Mouse (Mus musculus): ENCODE measurements at regions not wholly inside any gene's neighbourhood (a gene's known extent, or its start where the extent isn't known, plus 50 kb on each side); places are given as distances from the start of the nearest gene placed in this dataset.

DNA sequence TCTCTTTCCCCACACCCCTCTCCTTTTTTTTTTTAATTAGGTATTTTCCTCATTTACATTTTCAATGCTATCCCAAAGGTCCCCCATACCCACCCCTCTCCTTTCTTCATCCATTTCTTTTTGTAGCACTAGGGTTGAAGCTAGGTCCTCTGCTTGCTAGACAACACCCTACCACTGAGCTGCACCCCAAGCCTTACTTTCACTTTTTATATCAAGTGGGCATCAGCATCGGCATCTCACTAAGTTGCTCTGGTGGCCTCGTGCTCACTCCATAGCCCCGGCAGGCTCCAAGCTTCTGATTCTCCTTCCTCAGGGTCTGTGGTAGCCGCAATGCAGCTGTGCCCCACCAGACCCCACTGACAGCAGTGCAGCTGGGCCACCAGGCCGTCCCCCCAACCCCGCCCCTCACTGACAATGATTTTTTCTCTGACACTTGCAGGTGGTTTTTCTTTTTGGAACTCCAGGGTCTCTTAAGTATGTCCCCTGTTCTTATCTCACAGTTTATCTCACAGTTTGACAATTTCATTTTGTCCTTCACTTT lies 77.5 kb downstream of the Nufip1 start:
- no peak for DNase-seq

- DNase-seq, result no peak
These were observed 84.6 kb downstream of the Nufip1 start for GRCm38 (mm10) chr14:76195324-76195723.

DNA sequence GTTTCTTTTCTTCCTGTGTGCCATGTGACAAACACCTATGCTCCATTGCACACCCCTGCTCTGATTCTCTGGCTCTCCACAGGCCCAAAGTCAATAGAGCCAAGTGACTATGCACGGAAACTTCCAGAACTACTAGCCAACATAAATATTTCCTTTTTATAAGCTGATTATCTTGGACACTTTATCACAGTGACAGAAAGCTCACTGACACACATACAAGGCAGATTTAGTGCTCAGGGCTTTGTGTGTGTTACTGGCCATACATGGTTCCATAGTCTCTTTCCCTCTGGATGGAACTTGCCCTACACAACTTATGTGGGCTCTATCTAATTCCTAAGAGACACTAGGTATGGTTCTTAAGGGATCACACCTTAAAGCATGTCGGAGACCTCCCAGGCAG lies 86.7 kb downstream of the Nufip1 start:
- DNase-seq, result no peak

DNA sequence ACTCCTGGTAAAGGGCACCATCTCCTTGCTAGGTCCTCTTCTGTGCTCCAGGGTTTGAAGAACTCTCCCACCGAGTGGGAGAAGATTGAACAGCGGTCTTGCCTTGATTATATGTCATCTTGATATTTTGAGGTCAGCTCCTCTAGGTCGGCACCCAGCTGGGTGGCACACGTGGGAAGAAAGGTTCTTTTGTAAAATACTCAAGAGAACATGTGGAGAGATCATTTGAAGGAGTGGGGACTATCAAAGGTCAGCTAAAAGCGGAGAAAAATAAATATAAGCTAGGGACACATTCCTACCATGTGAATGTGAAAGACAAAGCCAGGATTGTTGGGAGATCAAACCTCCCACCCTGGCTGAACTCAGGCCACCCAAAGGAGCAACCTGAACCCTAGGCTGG lies 87.7 kb downstream of the Nufip1 start:
- DNase-seq, result no peak

DNA sequence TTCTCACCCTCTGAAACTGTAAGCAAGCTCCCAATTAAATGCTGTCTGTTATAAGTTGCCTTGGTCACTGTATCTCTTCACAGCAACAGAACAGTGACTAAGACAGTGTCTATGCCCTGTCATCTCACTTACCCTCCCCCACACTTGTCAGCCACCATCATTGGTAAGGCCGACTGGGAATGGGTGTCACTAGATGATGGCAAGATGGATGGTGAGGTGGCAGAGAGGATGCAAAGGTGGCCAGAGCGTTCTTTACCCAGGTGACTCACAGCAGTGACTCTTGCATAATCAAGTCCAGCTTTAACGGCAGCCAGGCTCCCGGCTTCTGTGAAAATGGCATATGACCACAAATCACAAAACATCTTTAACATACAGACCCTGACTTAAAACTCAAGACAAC lies 91.9 kb downstream of the Nufip1 start:
- DNase-seq, result no peak

DNA sequence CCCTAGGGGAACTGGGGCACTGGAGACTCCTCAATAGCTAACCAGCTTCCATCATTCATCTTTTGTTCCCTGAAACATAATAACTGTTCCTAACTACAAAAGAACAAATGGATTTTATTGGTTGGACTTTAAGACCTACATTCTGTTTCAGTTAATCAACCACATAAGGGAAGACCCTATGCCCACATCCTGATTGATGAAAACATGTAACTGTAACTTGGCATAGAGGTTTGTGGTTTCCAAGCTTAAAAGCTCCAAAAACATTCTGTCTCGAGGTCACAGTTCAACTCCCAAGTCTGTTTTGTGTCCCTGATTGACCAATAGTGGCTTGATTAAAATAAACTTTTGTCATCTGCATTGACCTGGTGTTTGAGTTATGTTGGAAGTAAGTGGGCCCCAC lies 92.4 kb downstream of the Nufip1 start:
- DNase-seq, result no peak

DNA sequence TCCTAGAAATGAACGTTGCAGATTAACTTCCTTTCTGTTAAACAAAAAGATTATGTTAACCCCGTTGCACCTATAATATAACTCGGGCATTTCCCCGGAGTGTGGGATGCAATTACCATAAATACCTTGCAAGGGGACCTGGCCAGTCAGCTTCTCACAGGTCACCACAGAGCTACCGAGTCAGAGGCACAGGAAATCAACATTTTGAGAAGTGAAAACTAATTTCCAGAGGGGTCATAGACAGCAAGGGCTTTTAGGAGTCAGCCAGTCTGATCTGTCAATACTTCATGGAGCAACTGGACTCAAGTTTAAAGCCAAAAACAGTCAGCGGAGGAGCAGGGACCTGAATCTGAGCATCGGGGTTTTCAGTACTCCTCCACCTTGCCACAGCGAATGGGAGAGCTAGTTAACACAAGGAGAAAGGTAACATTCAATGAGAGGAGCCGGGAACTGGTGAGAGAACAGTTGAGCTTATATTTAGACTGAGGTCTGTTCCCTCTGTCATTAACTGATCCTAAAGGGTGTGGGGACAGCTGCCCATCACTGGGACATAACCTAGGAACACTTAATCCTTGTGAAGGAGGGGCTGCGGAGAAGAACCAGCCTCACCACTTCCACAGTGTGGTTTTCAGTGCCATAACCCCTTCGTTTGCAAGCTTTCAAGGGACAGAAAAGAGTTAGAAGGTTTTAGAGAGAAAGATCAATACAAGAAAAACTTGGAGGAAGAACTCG lies 105.9 kb downstream of the Nufip1 start:
- DNase-seq, result no peak

DNA sequence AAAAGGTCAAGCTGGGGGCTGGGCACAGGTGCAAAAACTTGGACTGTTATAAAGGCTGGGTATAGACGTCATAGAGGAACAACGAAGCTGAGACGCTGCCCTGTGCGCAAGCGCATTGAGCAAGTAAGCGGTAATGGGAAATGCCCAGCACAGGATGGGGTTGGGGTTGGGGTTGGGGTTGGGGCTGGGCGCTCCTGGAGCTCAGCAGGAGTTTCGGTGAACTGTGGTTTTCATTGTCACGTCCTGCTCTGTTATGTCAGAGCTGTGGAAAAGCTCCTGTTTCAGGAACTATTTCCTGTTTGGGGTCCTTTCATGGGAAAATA lies 106.4 kb downstream of the Nufip1 start:
- no peak for DNase-seq

- DNase-seq, result no peak
These were observed 107.0 kb downstream of the Nufip1 start for GRCm38 (mm10) chr14:76217571-76218256.

DNA sequence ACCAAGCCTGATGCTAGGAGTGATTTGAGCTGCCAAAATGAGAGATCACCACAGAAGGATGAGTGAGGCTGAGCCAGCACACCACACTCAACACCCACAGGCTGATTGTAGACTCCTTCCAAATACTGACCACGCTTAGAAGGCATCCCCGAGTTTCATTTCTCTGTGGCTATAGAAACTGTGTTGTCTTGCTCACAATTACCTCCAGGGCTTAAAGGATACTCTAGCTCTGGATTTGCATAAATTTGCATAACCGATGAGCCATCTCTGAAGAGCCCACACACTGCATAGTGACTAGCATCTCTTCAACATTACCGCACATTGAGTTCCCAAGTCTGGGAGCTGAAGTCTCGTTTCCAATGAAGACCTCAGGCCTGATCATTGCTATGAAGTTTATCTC lies 110.3 kb downstream of the Nufip1 start:
- no peak for DNase-seq

GRCm38 (mm10) chr14:76221617-76222319 lies 111.1 kb downstream of the Nufip1 start:
- no peak for DNase-seq

DNA sequence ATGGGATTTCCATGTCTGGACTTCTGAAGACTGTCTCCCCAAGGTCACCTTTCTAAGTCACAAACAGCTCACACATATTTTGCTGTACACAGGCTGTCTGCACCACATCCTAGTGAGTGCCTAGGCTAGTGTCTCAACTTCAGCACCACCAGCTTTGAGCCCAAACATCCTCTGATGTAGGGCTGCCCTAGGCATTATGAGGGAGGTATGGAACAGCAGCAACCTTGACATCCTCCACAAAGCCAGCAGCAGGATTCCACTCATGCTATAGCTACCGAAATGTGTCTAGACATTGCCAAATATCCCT lies 111.6 kb downstream of the Nufip1 start:
- DNase-seq, result no peak

GRCm38 (mm10) chr14:76223036-76223650 lies 112.5 kb downstream of the Nufip1 start:
- no peak for DNase-seq

DNA sequence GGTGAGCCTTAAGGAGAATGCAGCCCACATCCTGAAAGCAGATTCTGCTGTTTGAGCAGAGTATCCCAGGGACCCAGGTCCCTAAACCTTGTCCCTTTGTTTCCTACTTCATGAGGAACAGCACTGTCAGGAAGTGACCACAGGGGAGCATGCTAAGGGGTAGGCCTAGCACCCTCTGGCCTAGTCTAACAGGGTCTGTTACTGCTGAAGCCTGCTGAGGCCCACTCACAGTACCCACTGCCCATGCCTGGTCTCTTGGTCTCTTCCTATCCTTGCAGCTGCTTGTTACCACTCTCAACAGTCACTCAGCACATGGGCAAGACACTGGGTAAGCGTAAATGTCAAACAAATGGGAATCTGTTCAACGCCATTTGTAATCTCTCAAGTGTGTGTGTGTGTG lies 113.2 kb downstream of the Nufip1 start:
- no peak for DNase-seq

- DNase-seq, result no peak
These were observed 114.8 kb downstream of the Nufip1 start for GRCm38 (mm10) chr14:76225532-76225931.

GRCm38 (mm10) chr14:76226621-76227297 lies 116.1 kb downstream of the Nufip1 start:
- no peak for DNase-seq

DNA sequence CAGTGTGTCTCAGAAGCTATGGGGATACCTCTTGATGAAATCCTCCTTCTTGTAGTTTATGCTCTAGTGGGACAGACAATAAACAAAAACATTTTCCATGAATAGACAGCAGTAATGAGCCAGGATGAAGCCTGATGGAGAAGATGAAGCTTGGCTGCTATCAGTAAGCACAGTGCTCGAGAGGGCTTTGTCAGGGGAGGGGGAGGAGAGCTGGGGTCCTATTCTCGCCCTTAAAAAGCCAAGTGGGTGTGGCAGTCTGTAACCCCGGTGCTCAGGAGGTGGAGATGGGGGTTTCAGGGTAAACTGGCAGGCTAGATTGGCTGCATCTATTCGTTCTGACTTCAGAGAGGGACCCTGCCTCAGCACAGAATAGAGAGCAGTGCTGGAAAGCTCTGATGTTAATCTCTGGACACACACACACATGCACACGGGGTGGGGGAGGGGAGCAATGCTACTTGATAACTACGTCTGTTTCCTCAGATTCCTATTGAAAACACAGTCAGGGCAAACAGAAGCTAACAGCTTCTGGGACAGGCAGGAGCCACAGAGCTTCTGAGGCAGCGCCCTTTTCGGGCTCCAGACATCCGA lies 118.4 kb downstream of the Nufip1 start:
- no peak for DNase-seq

DNA sequence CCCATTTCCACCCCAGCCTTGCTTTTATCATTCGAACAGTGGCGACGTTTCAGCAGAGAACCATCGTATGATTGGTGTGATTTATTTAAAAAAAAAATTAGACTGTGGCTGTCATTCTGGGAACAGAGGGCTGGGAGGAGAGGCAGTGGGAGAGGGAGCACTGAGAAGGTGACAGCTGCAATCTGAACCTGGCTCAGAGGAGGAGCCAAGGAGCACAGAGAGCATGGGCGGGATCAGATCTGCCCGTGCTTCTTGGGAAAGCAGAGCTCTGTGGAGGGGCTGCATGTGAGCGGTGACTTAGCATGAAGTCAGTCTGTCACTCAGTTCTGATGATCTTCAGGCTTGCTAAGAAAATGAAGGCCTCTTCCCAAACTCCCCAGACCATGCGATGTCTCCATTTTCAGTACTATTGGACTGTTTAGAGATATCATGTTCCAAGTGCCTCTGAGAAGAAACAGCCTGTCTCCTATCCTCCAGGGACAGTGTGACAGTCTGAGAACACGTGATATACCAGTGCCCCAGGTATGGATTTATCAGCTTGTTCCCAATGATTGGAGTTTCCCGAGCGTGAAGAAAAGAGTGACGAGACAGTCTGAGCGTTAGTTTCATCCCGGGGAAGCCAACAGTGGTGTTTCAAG lies 129.3 kb downstream of the Nufip1 start:
- no peak for DNase-seq

GRCm38 (mm10) chr14:76243581-76244337 lies 133.1 kb downstream of the Nufip1 start:
- no peak for DNase-seq

DNA sequence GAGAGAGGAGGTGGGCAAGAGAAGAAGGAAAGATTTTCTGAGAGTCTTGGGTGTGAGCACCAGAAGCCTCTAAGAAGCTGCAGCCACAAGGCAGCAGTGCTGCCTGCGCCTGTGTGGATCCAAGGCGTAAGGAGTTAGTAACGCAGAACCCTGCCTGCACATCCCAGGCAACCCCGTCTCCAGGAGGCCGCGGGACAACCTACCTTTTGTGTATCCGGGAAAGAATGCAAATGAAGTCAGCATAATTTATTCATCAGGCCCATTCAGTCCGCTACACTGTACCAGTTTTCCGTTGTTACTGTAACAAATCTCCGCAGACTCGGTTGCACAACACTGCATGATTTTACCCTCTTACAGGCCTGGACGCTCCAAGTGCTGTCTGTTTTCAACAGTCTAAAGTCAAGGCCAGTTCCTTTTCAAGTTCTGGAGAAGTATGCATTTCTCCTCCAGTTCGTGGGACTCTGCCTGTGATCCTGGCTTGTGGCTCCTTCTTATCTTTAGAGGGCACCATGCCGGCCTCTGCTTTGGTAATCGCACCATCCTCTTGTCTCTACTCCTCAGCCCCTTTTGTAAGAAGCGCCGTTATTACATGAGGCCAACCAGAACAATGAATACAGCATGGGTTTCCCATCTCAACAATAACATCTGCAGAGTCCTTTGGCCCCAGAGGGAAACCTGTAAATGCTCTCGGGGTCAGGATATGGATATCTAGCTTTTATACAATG lies 133.8 kb downstream of the Nufip1 start:
- DNase-seq, result no peak

GRCm38 (mm10) chr14:76245063-76245396 lies 134.3 kb downstream of the Nufip1 start:
- DNase-seq, result no peak

All from right cerebral cortex, postnatal 14 days (tissue).